Mouse (Mus musculus): ENCODE data around the gene Med27.

- TF ChIP-seq CTCF (IDR thresholded peaks at IDR 0.05; ENCODE audit: control insufficient read depth, insufficient read depth, insufficient read length) (no peak), MAX (IDR thresholded peaks at IDR 0.05) (no peak), USF1 (IDR thresholded peaks at IDR 0.05; ENCODE audit: low read depth) (no peak), CEBPB (IDR thresholded peaks at IDR 0.05; ENCODE audit: low read depth) (no peak), MYOD1 (IDR thresholded peaks at IDR 0.05; ENCODE audit: control insufficient read depth, insufficient read length, low read depth) (no peak)
Observed at GRCm38 (mm10) chr2:29372176-29372575, 25.6 kb downstream of the Med27 start.
